Mouse (Mus musculus) intestine, postnatal 0 days (tissue): ENCODE measurements at regions not wholly inside any gene's neighbourhood (a gene's known extent, or its start where the extent isn't known, plus 50 kb on each side); places are given as distances from the start of the nearest gene placed in this dataset.

Experiments
- ATAC-seq: fragments of 200-750 bp; cut with Nextera tagmentation; 2 replicates; pipeline ENCODE4 v1.8.0; 2017; ENCODE audit warnings: mild to moderate bottlenecking, moderate TSS enrichment, moderate library complexity
- H3K27ac ChIP-seq: fragments of 300-500 bp; sonication (generic); 2 replicates; pipeline ENCODE4 v1.5.1; 2014; ENCODE audit warnings: mild to moderate bottlenecking, low read depth, low read length, moderate library complexity
- H3K27me3 ChIP-seq: fragments of 300-500 bp; sonication (generic); replicated peaks from 2 replicates; pipeline ENCODE4 v1.6.1; 2014; ENCODE audit warnings: low read length, mixed read lengths; ENCODE audit not compliant: control insufficient read depth, insufficient read depth
- H3K36me3 ChIP-seq: fragments of 300-500 bp; sonication (generic); 2 replicates; pipeline ENCODE4 v1.6.1; 2014; ENCODE audit warnings: mild to moderate bottlenecking, moderate library complexity; ENCODE audit not compliant: control insufficient read depth, insufficient read depth
- H3K4me1 ChIP-seq: fragments of 300-500 bp; sonication (generic); replicated peaks from 2 replicates; pipeline ENCODE4 v1.6.1; 2014; ENCODE audit warnings: antibody characterized with exemption, low read length, mixed read lengths; ENCODE audit not compliant: control insufficient read depth, insufficient read depth
- H3K4me2 ChIP-seq: fragments of 300-500 bp; sonication (generic); replicated peaks from 2 replicates; pipeline ENCODE4 v1.6.1; 2014; ENCODE audit warnings: low read depth, mild to moderate bottlenecking, moderate library complexity
- H3K4me3 ChIP-seq: fragments of 300-500 bp; sonication (generic); 2 replicates; pipeline ENCODE4 v1.5.1; 2014; ENCODE audit warnings: low read depth, low read length
- H3K9ac ChIP-seq: fragments of 300-500 bp; sonication (generic); 2 replicates; pipeline ENCODE4 v1.6.1; 2014; ENCODE audit warnings: mild to moderate bottlenecking, low read depth, low read length
- H3K9me3 ChIP-seq: fragments of 300-500 bp; sonication (generic); 2 replicates; pipeline ENCODE4 v1.6.1; 2016; ENCODE audit warnings: mixed run types; ENCODE audit not compliant: control insufficient read depth
- CTCF ChIP-seq: sonication (generic); IDR thresholded peaks from 2 replicates; pipeline ENCODE4 v1.5.1; 2016; ENCODE audit warnings: low read depth, mild to moderate bottlenecking, control low read depth, antibody characterized with exemption, moderate library complexity
- WGBS: fragments of 180-500 bp; shearing (Covaris S2); extraction: QIAGEN DNeasy Blood & Tissue Kit; methylation state at CpG from one replicate; pipeline ENCODE4 v1.1.7; 2014; 5-methylcytosine and 5-hydroxymethylcytosine counted together

- no peaks in the 10 kb centered on the region for H3K27me3 ChIP-seq
- H3K27ac ChIP-seq: no peak overlapping the region
- no peaks in the 10 kb centered on the region for H3K4me1 ChIP-seq
- ATAC-seq: no peak
- TF ChIP-seq CTCF: no peak
- 23% methylated on average over 5 of the region's 5 CpGs for WGBS
- no peak overlapping the region for H3K4me2 ChIP-seq
- H3K9me3 ChIP-seq: no peaks in the 10 kb centered on the region
- no peak overlapping the region for H3K4me3 ChIP-seq
- H3K9ac ChIP-seq: no peak overlapping the region
- no peaks in the 10 kb centered on the region for H3K36me3 ChIP-seq
Measured at GRCm38 (mm10) chr4:100664619-100665264, 111.7 kb upstream of the Cachd1 start.

DNA sequence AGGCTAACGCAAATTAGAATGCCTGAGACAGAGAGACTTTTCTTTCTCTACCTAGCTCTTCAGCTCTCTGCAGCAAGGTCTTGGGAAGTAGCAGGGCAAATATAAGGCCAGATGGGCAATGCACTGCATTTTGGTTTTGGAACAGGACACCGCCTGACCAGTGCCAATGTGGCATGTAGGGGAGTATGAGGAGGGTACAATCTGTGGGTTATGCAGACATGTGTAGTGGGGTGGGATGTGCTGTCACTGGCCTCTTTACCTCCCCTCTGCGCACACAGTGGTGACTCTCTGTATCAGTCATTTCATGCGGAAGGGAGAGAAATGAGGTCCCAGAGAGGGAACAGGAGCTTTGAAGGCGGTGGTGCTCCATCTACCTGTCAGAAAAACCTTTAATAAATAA, 105.9 kb upstream of the Cachd1 start:
- Histone ChIP-seq H3K4me3 (no peak overlapping the region), H3K9ac (no peak overlapping the region), H3K4me2 (no peak overlapping the region), H3K9me3 (no peaks in the 10 kb centered on the region), H3K4me1 (no peaks in the 10 kb centered on the region), H3K36me3 (no peaks in the 10 kb centered on the region), H3K27me3 (no peaks in the 10 kb centered on the region), H3K27ac (no peak overlapping the region)
- 66% methylated on average over 5 of the region's 5 CpGs for WGBS
- TF ChIP-seq CTCF: no peak
- ATAC-seq: no peak

GRCm38 (mm10) chr4:100674916-100675315, 101.6 kb upstream of the Cachd1 start:
- WGBS: 80% methylated on average over 4 of the region's 4 CpGs
- no peak overlapping the region for H3K4me2 ChIP-seq
- no peak overlapping the region for H3K27ac ChIP-seq
- no peak for ATAC-seq
- H3K4me1 ChIP-seq: no peaks in the 10 kb centered on the region
- H3K27me3 ChIP-seq: no peaks in the 10 kb centered on the region
- TF ChIP-seq CTCF: no peak
- H3K4me3 ChIP-seq: no peak overlapping the region
- H3K9ac ChIP-seq: no peak overlapping the region
- no peaks in the 10 kb centered on the region for H3K9me3 ChIP-seq
- no peaks in the 10 kb centered on the region for H3K36me3 ChIP-seq

- Histone ChIP-seq H3K36me3 (no peaks in the 10 kb centered on the region), H3K4me3 (no peak overlapping the region), H3K9ac (no peak overlapping the region), H3K9me3 (no peaks in the 10 kb centered on the region), H3K27ac (no peak overlapping the region), H3K27me3 (no peaks in the 10 kb centered on the region), H3K4me2 (no peak overlapping the region), H3K4me1 (no peaks in the 10 kb centered on the region)
- ATAC-seq: no peak
- no peak for TF ChIP-seq CTCF
- 82% methylated on average over 7 of the region's 7 CpGs for WGBS
Measured at GRCm38 (mm10) chr4:100683757-100684156, 92.7 kb upstream of the Cachd1 start.

DNA sequence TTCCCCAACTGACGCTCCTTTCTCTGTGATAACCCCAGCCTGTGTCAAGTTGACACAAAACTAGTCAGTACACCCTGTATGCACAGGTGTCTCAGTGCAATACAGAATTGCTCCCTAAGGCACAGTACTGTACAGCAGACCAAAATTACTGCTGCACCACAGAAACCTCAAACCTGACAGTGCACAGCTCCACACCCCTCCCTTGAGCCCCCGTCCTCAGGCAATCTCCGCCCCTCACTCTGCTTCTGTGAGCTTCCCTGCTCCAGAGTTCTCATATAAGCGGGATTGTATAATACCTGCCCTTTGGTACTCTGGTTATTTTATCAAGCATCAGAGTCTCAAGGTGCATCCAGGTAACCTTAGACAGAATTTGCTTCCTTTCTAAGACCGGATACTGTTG, 76.5 kb upstream of the Cachd1 start:
- no peak for TF ChIP-seq CTCF
- Histone ChIP-seq H3K27ac (no peak overlapping the region), H3K9me3 (no peaks in the 10 kb centered on the region), H3K36me3 (no peaks in the 10 kb centered on the region), H3K9ac (no peak overlapping the region), H3K4me2 (no peak overlapping the region), H3K27me3 (no peaks in the 10 kb centered on the region), H3K4me1 (no peaks in the 10 kb centered on the region), H3K4me3 (no peak overlapping the region)
- no peak for ATAC-seq
- WGBS: 55% methylated on average over 5 of the region's 5 CpGs

DNA sequence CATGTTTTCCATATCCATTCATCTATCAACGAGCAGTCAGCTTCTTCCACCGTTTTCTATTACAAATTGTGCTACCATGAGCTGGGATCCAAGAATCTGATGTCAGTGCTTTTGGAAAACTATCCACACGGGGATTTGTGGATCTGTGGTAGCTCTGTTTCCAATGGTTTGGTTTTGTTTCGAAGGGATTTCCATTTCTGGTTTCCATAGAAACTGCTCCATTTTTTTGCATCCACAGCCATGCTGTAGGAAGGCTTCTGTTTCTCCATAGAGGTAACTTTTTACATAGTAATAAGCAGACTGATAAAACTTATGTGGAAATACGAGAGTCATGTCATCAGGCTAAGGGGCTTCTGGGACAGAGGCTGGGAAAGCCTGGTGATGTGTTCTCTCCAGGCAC, 76.1 kb upstream of the Cachd1 start:
- Histone ChIP-seq H3K9ac (no peak overlapping the region), H3K4me2 (no peak overlapping the region), H3K4me3 (no peak overlapping the region), H3K4me1 (no peaks in the 10 kb centered on the region), H3K36me3 (no peaks in the 10 kb centered on the region), H3K9me3 (no peaks in the 10 kb centered on the region), H3K27ac (no peak overlapping the region), H3K27me3 (no peaks in the 10 kb centered on the region)
- no peak for TF ChIP-seq CTCF
- ATAC-seq: no peak
- WGBS: 76% methylated on average over 5 of the region's 5 CpGs

DNA sequence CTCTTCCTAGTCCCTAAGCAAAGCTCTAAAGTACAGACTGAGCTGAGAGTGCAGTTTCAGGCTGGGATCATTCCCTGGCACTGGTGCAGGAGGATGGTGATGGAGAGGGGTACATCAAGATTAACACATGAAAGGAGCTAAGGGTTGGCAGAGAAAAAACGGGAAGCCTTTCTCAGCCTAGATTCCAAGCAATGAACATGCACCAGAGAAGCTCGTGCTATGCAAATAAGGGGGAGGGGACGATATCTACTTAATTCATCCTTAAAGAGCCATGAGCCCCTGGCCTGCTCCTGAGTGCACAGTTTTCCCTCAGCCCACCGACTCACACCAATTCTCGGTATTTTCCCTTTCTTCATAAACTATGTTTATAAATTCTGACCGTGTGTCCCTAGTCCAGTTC, 70.5 kb upstream of the Cachd1 start:
- WGBS: 40% methylated on average over 6 of the region's 6 CpGs

More for the DNA sequence above, 70.5 kb upstream of the Cachd1 start:
- Histone ChIP-seq H3K27me3 (no peaks in the 10 kb centered on the region), H3K4me1 (no peaks in the 10 kb centered on the region), H3K36me3 (no peaks in the 10 kb centered on the region), H3K9me3 (no peaks in the 10 kb centered on the region), H3K9ac (no peak overlapping the region), H3K4me2 (no peak overlapping the region), H3K4me3 (no peak overlapping the region), H3K27ac (no peak overlapping the region)
- no peak for ATAC-seq
- TF ChIP-seq CTCF: no peak
